Mouse (Mus musculus): ENCODE measurements around the gene Nbeal1.

- TF ChIP-seq CTCF (IDR thresholded peaks at IDR 0.05; ENCODE audit: extremely low read depth, insufficient read length, insufficient replicate concordance, low read depth, low read length) (no peak), POLR2A (IDR thresholded peaks at IDR 0.05; ENCODE audit: low read depth, low read length) (no peak)
Measured at GRCm38 (mm10) chr1:60169626-60170025, 10.8 kb upstream of the Nbeal1 start.
